Mouse (Mus musculus) layer of hippocampus, adult 9-10 months (tissue): ENCODE results near the gene Ikzf2.

Experiments
- DNase-seq: peaks from one replicate; pipeline ENCODE4 v3.0.0; 2022; ENCODE audit warnings: low spot score

Ikzf2 gene

GRCm38 (mm10) chr1:69687076-69687991, at the start of gene Ikzf2:
TSS of gene Ikzf2 (minus strand) at chr1:69687245.
- peak; percentile 45 for DNase-seq

- no peak for DNase-seq
These were observed 42.7 kb upstream of the Ikzf2 start for GRCm38 (mm10) chr1:69729729-69730128.

- DNase-seq: no peak
These were observed 42.1 kb upstream of the Ikzf2 start for GRCm38 (mm10) chr1:69729031-69729679.

- no peak for DNase-seq
These were observed 40.9 kb upstream of the Ikzf2 start for GRCm38 (mm10) chr1:69727968-69728367.

GRCm38 (mm10) chr1:69717107-69717506, 30.1 kb upstream of the Ikzf2 start:
- no peak for DNase-seq

- no peak for DNase-seq
These were observed 21.5 kb upstream of the Ikzf2 start for GRCm38 (mm10) chr1:69708571-69708970.

- DNase-seq: no peak
These were observed 16.6 kb upstream of the Ikzf2 start for GRCm38 (mm10) chr1:69703506-69704156.

- DNase-seq: no peak
These were observed 4.9 kb upstream of the Ikzf2 start for GRCm38 (mm10) chr1:69691946-69692345.

GRCm38 (mm10) chr1:69688961-69689360, 1.9 kb upstream of the Ikzf2 start:
- DNase-seq: peak; percentile 71

- no peak for DNase-seq
These were observed 1.1 kb upstream of the Ikzf2 start for GRCm38 (mm10) chr1:69688118-69688517.

GRCm38 (mm10) chr1:69686741-69687075, 337 bp downstream of the Ikzf2 start:
- no peak for DNase-seq

- no peak for DNase-seq
These were observed 1.1 kb downstream of the Ikzf2 start for GRCm38 (mm10) chr1:69685890-69686490.

- no peak for DNase-seq
These were observed 1.8 kb downstream of the Ikzf2 start for GRCm38 (mm10) chr1:69685049-69685889.

- no peak for DNase-seq
These were observed 2.6 kb downstream of the Ikzf2 start for GRCm38 (mm10) chr1:69684280-69685040.

- no peak for DNase-seq
These were observed 3.2 kb downstream of the Ikzf2 start for GRCm38 (mm10) chr1:69683851-69684250.

- DNase-seq: no peak
These were observed 4.0 kb downstream of the Ikzf2 start for GRCm38 (mm10) chr1:69683058-69683457.

- no peak for DNase-seq
These were observed 4.8 kb downstream of the Ikzf2 start for GRCm38 (mm10) chr1:69682261-69682660.

GRCm38 (mm10) chr1:69681003-69681402, 6.0 kb downstream of the Ikzf2 start:
- no peak for DNase-seq

GRCm38 (mm10) chr1:69680501-69680900, 6.5 kb downstream of the Ikzf2 start:
- DNase-seq: no peak

GRCm38 (mm10) chr1:69669897-69670404, 17.1 kb downstream of the Ikzf2 start:
- no peak for DNase-seq

- no peak for DNase-seq
These were observed 19.6 kb downstream of the Ikzf2 start for GRCm38 (mm10) chr1:69667456-69667855.
